Mouse (Mus musculus) pancreas, adult 10 weeks (tissue): ENCODE results near the gene Scyl1. TPM values are rescaled to one million over a fixed set of nuclear protein-coding genes. Genes with fewer than 3 reads are reported as not detected.

Experiments used
- polyA plus RNA-seq: library from polyadenylated mRNA; stranded (reverse); fragments of 350-450 nt; fragmentation: Illumina TruSeq; extraction: RNeasy Lipid Tissue Mini Kit (QIAGEN cat#74804); gene quantifications from one replicate; pipeline ENCODE4 v1.2.3, GENCODE M21; 2015; ENCODE audit warnings: low read depth, low replicate concordance; ENCODE audit not compliant: insufficient read depth

Scyl1 gene
- 21.4 TPM for polyA plus RNA-seq

GRCm38 (mm10) chr19:5770925-5771860 lies at the start of gene Scyl1:
TSS of gene Scyl1 (minus strand) at chr19:5771419.

GRCm38 (mm10) chr19:5740320-5741317 lies 30.6 kb downstream of the Scyl1 start, which contains the start of gene Ltbp3:
TSS of gene Ltbp3 (plus strand) at chr19:5740904.

GRCm38 (mm10) chr19:5729444-5729815 lies 41.8 kb downstream of the Scyl1 start, which contains the start of gene Fam89b:
TSS of gene Fam89b (minus strand) at chr19:5729653.

GRCm38 (mm10) chr19:5725767-5726515 lies 45.3 kb downstream of the Scyl1 start, which contains the start of gene Ehbp1l1:
TSS of gene Ehbp1l1 (minus strand) at chr19:5726317.

Other genes starting within 250 kb of the Scyl1 start
- gene Ovol1, start 210.8 kb downstream of the Scyl1 start, polyA plus RNA-seq: 0.89 TPM
- 0.85 TPM for gene Ap5b1, start 203.4 kb downstream of the Scyl1 start, polyA plus RNA-seq
- gene Rnaseh2c, start 169.5 kb downstream of the Scyl1 start, polyA plus RNA-seq: 19.0 TPM
- gene Kat5, start 161.2 kb downstream of the Scyl1 start, polyA plus RNA-seq: 10.2 TPM
- 13.3 TPM for gene Rela, start 133.9 kb downstream of the Scyl1 start, polyA plus RNA-seq
- gene Sipa1, start 107.7 kb downstream of the Scyl1 start, polyA plus RNA-seq: 14.3 TPM
- 13.6 TPM for gene Map3k11, start 82.7 kb downstream of the Scyl1 start, polyA plus RNA-seq
- gene Pcnx3, start 82.5 kb downstream of the Scyl1 start, polyA plus RNA-seq: 20.4 TPM
- not detected for gene Kcnk7, start 67.1 kb downstream of the Scyl1 start, polyA plus RNA-seq
- 4.9 TPM for gene Ehbp1l1, start 45.1 kb downstream of the Scyl1 start, polyA plus RNA-seq
- gene Fam89b, start 41.8 kb downstream of the Scyl1 start, polyA plus RNA-seq: 21.9 TPM
- 44.0 TPM for gene Ltbp3, start 30.5 kb downstream of the Scyl1 start, polyA plus RNA-seq
- 2.3 TPM for gene Frmd8, start 103.9 kb upstream of the Scyl1 start, polyA plus RNA-seq
- gene Slc25a45, start 106.4 kb upstream of the Scyl1 start, polyA plus RNA-seq: 7.3 TPM
- gene Tigd3, start 122.7 kb upstream of the Scyl1 start, polyA plus RNA-seq: not detected
- 16.6 TPM for gene Dpf2, start 141.6 kb upstream of the Scyl1 start, polyA plus RNA-seq
- gene Cdc42ep2, start 153.4 kb upstream of the Scyl1 start, polyA plus RNA-seq: 4.4 TPM
- 6.8 TPM for gene Pola2, start 192.8 kb upstream of the Scyl1 start, polyA plus RNA-seq
- not detected for gene Slc22a20, start 214.7 kb upstream of the Scyl1 start, polyA plus RNA-seq
- 5.9 TPM for gene Capn1, start 244.5 kb upstream of the Scyl1 start, polyA plus RNA-seq